Mouse (Mus musculus): Measurements from ENCODE around the gene Thumpd2.

Thumpd2 gene

GRCm38 (mm10) chr17:81032957-81033356 is 31.9 kb downstream of the Thumpd2 start:
- no peak for DNase-seq (ENCODE audit: low spot score)

- no peak for DNase-seq (ENCODE audit: low spot score)
Measured at GRCm38 (mm10) chr17:81031830-81032442, 32.9 kb downstream of the Thumpd2 start.

- DNase-seq (ENCODE audit: low spot score): no peak
Measured at GRCm38 (mm10) chr17:81027331-81027730, 37.6 kb downstream of the Thumpd2 start.

DNA sequence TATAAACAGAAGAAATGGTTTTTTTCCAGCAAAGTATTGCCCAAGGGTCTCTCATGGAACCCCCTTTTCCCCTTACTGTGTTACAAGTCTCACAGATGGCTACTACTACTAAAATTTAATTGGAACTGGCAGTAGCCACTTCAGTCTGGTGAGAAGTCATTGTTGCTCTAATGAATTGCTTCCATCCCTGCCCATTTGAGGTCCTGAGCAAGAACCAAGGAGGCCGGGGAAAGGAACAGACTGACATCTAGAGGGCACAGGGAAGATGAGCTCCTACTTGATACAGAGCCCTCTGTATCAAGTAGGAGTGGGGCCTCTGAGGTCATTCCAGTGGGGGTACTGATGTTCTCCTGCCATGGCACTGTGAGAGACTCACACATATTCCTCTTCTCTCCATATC is 47.8 kb downstream of the Thumpd2 start:
- DNase-seq (ENCODE audit: low spot score): no peak

DNA sequence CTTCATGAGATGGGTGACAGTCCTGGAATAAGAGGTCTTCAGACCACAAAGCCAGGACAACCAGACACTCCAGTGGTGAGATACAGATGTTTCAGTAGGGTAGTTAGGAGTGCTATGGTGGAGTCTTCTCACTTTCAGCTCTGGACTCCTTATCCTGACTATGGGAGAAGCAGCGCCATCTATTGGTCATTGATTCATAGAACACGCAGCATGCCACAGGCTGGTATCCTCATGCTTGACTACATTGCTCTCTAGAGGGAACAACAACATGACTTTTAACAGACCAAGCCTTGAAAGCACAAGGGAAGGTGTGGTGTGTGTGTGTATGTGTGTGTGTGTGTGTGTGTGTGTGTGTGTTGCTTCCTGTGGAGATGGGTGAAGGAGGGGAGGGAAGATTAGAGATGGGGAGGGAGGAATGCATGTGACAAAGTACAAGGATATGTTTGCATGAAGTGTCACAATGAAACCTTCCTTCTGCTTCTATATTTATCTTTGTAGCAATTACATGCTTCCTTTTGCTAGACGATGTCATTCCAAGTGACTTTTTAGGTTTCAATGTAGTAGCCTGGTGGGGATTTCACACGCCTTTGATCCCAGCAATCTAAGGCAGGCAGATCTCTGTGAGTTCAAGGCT is 49.0 kb downstream of the Thumpd2 start:
- peak; percentile 72 for DNase-seq (ENCODE audit: low spot score)

- peak; percentile 32 for DNase-seq (ENCODE audit: low spot score)
Measured at GRCm38 (mm10) chr17:81010844-81011685, 53.8 kb downstream of the Thumpd2 start.

DNA sequence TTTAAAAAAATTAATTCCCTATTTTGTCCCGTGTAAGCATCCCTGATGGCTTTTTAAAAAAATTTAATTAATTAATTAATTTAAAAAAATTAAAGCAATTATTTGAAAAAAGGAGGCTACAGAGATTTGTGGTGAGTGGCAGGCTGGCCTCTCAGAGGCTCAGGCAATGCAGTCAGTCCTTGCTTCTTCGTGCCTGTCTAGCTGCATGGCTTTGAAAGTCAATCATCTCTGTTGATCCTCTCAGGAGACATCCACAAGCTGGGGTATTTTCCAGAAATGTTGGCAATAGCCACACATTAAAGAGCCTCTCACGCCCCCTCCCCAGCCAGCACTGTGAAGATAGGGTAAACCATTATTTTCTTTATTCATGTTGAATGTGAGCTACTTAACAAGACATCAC is 54.7 kb downstream of the Thumpd2 start:
- DNase-seq (ENCODE audit: low spot score): no peak

- no peak for DNase-seq (ENCODE audit: low spot score)
Measured at GRCm38 (mm10) chr17:81009112-81009511, 55.8 kb downstream of the Thumpd2 start.

GRCm38 (mm10) chr17:81005292-81005691 is 59.6 kb downstream of the Thumpd2 start:
- no peak for DNase-seq (ENCODE audit: low spot score)

DNA sequence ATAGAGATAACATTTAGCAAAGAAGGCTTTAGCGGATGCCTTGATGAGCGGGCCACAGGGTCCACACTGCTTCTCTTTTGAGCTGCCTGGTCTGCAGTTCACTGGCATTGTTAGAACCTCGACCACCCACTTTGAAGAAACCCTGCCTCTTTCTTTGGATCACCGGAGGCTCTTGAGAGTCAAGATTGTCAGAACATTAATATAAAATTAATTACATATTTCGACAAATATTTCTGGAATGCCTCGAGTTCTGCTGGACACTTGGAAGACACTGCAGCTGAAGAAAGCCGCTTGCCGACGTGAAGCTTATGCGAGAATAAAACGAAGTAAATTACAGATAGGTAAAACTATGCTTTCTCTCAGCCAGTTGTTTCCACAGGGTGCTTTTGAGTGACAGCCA is 60.4 kb downstream of the Thumpd2 start:
- DNase-seq (ENCODE audit: low spot score): no peak

- DNase-seq (ENCODE audit: low spot score): no peak
Measured at GRCm38 (mm10) chr17:81002130-81002529, 62.8 kb downstream of the Thumpd2 start.

DNA sequence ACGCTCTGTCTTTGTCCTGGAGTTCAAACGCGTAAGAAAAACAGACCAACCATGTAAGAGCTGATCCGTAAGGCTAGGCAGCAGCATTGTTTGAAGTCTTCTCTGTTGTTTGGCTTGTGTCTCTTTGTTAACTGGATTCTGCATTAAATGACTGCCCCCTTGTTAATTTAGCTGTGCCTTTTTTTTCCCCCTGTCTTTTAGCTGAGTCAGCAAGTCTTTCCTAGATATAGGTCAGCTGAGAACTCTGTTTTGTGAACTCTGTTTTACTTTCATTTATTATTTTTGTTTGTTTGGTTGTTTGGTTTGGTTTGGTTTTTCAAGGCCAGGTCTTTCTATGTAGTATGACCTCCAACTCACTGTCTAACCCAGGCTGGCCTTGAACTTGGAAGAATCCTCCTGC is 63.2 kb downstream of the Thumpd2 start:
- DNase-seq (ENCODE audit: low spot score): no peak

- no peak for DNase-seq (ENCODE audit: low spot score)
Measured at GRCm38 (mm10) chr17:81001010-81001409, 63.9 kb downstream of the Thumpd2 start.

- no peak for DNase-seq (ENCODE audit: low spot score)
Measured at GRCm38 (mm10) chr17:80998958-80999357, 65.9 kb downstream of the Thumpd2 start.

GRCm38 (mm10) chr17:80997226-80997625 is 67.7 kb downstream of the Thumpd2 start:
- no peak for DNase-seq (ENCODE audit: low spot score)

DNA sequence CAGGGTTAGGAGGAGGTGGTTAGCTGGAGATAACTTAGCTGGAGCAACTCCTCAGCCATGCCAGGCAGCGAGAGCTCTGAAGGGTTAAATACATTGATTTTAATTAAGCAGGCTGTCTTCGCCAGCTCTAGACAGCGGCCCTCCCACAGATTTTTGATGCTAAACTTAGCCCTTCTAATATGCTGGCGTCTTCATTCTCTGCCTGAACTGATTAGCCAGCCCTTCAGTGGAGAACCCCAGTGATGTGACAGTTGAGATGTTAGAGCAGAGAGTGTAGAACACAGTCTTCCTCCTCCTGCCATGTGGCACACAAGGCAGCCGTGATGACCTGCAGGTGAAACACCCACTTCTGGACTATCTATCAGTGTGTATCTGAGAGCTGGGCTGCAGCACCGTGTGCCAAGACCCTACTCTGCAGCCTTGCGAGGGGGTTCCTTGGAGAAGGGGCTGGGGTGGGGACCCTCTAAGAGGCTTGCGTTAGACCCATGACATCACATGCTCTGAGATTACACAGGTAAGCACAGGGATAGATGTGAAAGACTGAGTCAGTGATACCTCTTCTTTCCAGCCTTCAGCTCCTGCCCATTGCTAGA is 73.3 kb downstream of the Thumpd2 start:
- no peak for DNase-seq (ENCODE audit: low spot score)

- DNase-seq (ENCODE audit: low spot score): no peak
Measured at GRCm38 (mm10) chr17:80982976-80983375, 81.9 kb downstream of the Thumpd2 start.

DNA sequence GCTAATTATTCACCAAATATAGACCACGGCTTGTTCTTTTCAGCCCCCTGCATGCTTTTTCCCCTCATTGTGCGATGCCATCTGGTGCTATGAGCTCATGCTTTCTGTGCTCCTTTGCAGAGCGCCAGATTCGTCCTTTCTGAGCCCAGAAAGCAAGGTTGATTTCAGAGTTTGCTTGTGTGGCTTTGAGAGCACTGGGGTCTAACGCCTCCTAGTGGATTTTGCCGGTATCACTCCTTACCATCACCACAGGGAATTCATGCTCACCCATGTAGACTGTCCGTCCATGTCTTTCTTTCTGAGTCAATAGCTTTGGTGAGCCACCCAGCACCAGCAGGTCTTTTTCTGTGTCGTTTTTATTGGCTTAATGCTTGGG is 82.5 kb downstream of the Thumpd2 start:
- DNase-seq (ENCODE audit: low spot score): peak; percentile 92

- no peak for DNase-seq (ENCODE audit: low spot score)
Measured at GRCm38 (mm10) chr17:80981721-80982411, 83.0 kb downstream of the Thumpd2 start.

GRCm38 (mm10) chr17:80980096-80980495 is 84.8 kb downstream of the Thumpd2 start:
- DNase-seq (ENCODE audit: low spot score): no peak

GRCm38 (mm10) chr17:80977245-80977644 is 87.6 kb downstream of the Thumpd2 start:
- no peak for DNase-seq (ENCODE audit: low spot score)

All from layer of hippocampus, adult 9-10 months (tissue).